Mouse (Mus musculus) right cerebral cortex, postnatal 10 days (tissue): ENCODE results near the gene Tra2a.
"Not testable (repeated sequence)": the region's sequence is repeated elsewhere in the genome, so short reads cannot be mapped to it uniquely, and the experiment has no call there.

Source experiments
- DNase-seq, 2 experiments: peaks; one replicate each; pipeline ENCODE4 v3.0.0; 2021; ENCODE audit warnings: low spot score in 2 of 2

The Tra2a gene

DNA sequence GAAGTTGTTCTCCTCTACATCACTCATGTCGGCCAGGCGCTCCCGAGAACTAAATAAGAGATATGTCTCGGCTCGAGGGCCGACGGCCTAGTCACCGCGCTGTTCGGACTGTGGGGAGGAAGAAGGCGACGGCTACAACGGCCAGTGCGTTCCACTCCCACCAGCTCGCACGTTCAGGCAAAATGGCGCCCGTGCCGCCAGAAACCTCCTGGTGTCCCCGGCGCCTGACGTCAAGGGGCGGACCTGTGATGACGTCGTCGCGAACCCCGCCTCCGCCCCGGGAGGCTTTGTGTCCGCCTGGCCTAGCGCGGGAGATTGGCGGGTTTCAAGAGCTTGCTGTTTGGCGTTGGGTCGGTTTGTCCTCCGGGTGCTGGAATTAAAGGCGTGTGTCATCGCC is at the start of gene Tra2a:
TSS of gene Tra2a (minus strand) at position 187 of the 397 bp plus-strand sequence.
- DNase-seq, result peak; percentile 97 to 98

- no peak for DNase-seq
Observed at GRCm38 (mm10) chr6:49298286-49298685, 34.5 kb upstream of the Tra2a start.

- DNase-seq, result peak; percentile 49 to 54
Observed at GRCm38 (mm10) chr6:49282122-49282521, 18.3 kb upstream of the Tra2a start.

GRCm38 (mm10) chr6:49280942-49281341 is 17.1 kb upstream of the Tra2a start:
- no peak for DNase-seq

GRCm38 (mm10) chr6:49275296-49275695 is 11.5 kb upstream of the Tra2a start:
- no peak for DNase-seq

- DNase-seq, result no peak
Observed at GRCm38 (mm10) chr6:49274416-49275091, 10.7 kb upstream of the Tra2a start.

DNA sequence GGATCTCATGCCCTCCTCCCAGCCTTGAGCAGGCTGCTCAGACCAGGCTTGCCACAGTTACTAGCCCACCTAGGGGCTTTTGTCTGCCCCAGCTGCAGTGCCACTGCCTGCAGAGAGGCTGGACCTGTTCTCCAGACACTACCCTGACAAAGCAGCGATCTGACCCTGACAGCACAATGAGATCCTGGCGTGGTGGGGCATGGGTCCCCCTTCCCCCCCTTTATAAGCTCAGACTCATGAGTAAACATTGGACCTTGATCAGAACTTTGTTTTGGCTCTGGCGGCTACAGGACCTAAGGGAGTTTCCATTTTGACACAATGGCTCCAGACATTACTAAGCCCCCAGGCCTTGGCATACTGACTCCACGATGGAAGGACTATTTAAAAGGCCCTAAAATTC is 10.1 kb upstream of the Tra2a start:
- no peak for DNase-seq

DNA sequence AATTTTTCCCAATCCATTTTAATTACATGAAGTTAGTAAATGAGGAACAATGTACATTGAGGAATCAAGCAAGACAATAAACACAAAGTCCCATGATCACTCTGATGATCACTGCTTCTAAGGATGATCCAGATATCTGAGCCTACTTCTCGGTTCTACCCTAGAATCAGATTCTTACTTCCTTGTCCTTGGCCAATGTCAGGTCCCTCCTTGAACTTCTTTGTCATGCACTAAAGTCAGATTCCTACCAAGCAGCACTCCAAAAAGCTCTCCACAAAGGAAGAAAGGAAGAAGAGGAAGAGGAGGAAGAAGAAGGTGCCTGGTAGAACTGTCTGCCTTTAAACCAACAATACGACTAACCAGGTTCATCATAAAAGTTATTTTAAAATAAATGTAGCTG is 9.0 kb upstream of the Tra2a start:
- no peak for DNase-seq

GRCm38 (mm10) chr6:49271815-49272214 is 8.0 kb upstream of the Tra2a start:
- no peak for DNase-seq

- peak in 1 of 2 experiments; percentile 27 for DNase-seq
Observed at GRCm38 (mm10) chr6:49269923-49270322, 6.1 kb upstream of the Tra2a start.

GRCm38 (mm10) chr6:49269200-49269599 is 5.4 kb upstream of the Tra2a start:
- peak; percentile 74 to 85 for DNase-seq

- DNase-seq, result no peak
Observed at GRCm38 (mm10) chr6:49267686-49268085, 3.9 kb upstream of the Tra2a start.

- not testable (repeated sequence) for DNase-seq
Observed at GRCm38 (mm10) chr6:49265207-49265606, 1.4 kb upstream of the Tra2a start.

GRCm38 (mm10) chr6:49264446-49264845 is 613 bp upstream of the Tra2a start:
- DNase-seq, result not testable (repeated sequence)

DNA sequence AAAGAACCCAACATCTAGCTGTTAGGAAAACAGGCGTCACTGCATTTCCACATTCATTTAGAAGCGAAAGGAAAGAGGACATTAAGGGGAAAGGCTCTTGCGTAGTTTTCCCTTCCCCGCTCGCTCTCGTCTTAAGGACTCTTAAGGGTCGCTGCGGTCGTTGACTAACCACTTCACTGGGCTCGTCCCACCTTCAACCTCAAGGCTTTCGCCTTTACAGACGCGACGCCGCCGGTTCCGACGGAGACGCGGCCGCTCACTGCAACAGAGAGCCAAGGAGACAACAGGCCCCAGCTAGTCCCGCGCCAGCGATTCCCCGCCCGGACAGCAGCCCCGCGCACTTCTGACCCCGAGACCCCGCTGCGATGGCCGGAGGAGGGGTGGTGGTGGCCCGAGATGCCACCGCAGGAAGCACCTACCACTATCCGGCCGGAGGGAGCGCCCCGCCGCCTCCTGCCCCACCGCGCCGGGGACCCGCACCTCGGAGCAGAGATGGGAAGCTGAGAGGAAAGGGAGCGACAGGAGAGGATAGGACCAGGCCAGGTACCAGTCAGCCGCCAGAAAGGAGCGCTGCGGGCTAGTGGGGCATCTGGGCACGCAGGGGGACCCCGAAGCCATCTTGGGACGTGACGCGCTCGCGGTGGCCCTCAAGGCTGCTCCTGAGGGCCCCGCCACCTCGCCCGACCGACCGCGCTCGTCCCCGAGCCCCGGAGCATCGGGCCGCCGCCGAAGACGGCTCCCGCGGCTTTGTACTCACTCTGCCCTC is 569 bp downstream of the Tra2a start:
- peak; percentile 54 to 56 for DNase-seq

GRCm38 (mm10) chr6:49262421-49262820 is 1.4 kb downstream of the Tra2a start:
- no peak for DNase-seq

GRCm38 (mm10) chr6:49259711-49260110 is 4.1 kb downstream of the Tra2a start:
- DNase-seq, result no peak

GRCm38 (mm10) chr6:49257880-49258279 is 6.0 kb downstream of the Tra2a start:
- DNase-seq, result no peak

DNA sequence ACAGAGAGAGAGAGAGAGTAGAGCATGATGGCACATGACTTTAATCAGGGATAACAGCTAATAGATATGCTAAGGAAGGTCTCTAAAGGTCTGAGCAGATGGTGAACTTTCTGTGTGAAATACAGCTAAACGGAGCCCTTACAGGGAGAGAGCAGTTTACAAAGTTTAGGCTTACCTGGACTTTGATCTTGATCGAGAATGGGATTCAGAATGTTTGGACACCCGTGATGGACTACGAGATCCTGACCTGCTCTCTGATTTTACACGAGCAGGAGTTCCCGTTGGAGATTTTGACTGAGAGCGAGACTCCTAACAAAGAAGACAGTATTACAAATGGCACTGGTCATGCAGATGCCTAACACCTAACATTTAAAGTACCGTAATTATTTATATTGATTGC is 11.6 kb downstream of the Tra2a start:
- no peak for DNase-seq

- DNase-seq, result no peak
Observed at GRCm38 (mm10) chr6:49251199-49251598, 12.6 kb downstream of the Tra2a start.

DNA sequence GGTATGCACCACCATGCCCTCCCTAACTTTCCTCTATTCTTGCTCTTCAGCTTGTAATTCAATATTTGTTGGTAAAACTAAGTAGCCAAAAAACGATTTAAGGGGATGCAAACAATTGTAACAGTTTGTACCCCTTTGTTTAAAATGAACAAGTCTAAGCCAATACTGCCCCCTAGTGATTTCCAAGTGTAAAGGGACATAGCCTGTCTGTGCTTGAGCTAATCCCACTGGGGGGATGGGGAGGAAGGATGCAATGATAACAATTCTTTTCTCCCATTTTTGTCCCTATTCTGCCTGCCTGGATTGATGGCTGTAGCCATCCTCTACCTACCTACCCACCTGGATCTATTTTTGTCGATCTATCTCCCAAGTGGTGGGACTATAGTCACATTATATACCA is 16.6 kb downstream of the Tra2a start:
- DNase-seq, result no peak

GRCm38 (mm10) chr6:49242331-49242730 is 21.5 kb downstream of the Tra2a start:
- no peak for DNase-seq

DNA sequence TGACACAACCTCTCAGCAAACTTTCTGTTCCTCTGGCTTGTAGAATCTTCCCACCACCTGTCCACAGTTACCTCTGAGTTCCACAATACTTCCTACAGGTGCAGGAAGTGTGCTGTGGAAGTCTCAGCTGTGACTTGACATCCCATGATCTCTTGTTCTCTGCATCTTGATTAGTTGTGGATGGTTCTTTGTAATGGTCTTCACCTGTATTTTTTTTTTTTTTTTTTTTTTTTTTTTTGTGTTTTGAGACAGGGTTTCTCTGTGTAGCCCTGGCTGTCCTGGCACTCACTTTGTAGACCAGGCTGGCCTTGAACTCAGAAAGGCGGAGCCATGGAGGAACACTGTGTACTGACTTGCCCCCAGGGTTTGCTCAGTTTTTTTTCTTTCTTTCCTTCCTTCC is 22.3 kb downstream of the Tra2a start:
- no peak for DNase-seq
